In genomic region chr12:89592459-89592858, GRCm38 (mm10) we compare ENCODE assay signal across 28 mouse cellular contexts.
"Had no signal": no experiment of that assay in that cellular context is flagged by ENCODE, and none has a peak within 500 bp of the region (broad histone marks: within the 10 kb centered on the region; RNA-seq: fewer than 3 reads in every experiment).

No protein-coding gene starts in this region.

- H3K27me3 ChIP-seq: heart, embryonic 13.5 days; heart, embryonic 15.5 days; hindbrain, embryonic 12.5 days; hindbrain, embryonic 13.5 days; hindbrain, embryonic 15.5 days; intestine, embryonic 15.5 days; kidney, embryonic 15.5 days had no signal

- H3K36me3 ChIP-seq: heart, embryonic 13.5 days; heart, embryonic 15.5 days; hindbrain, embryonic 10.5 days; hindbrain, embryonic 12.5 days; hindbrain, embryonic 13.5 days; hindbrain, embryonic 15.5 days; intestine, embryonic 15.5 days; kidney, embryonic 15.5 days had no signal

- H3K4me3 ChIP-seq: heart, embryonic 13.5 days; heart, embryonic 15.5 days; hindbrain, embryonic 10.5 days; hindbrain, embryonic 12.5 days; hindbrain, embryonic 13.5 days; hindbrain, embryonic 15.5 days; intestine, embryonic 15.5 days; kidney, embryonic 15.5 days; layer of hippocampus, adult 2 months; left cerebral cortex, adult 2 months had no signal

- H3K4me1 ChIP-seq: heart, embryonic 13.5 days; heart, embryonic 15.5 days; hindbrain, embryonic 10.5 days; hindbrain, embryonic 12.5 days; hindbrain, embryonic 13.5 days; hindbrain, embryonic 15.5 days; intestine, embryonic 15.5 days; kidney, embryonic 15.5 days had no signal

- DNase-seq: heart, postnatal 10 days; heart, postnatal 14 days; heart, postnatal 36 days; heart, postnatal 4 days; kidney, adult 11 months; kidney, adult 18-20 months; kidney, adult 2 months; kidney, adult 9 months; kidney, postnatal 10 days; kidney, postnatal 14 days; kidney, postnatal 25 days; kidney, postnatal 36 days; kidney, postnatal 4 days; layer of hippocampus, adult 9-11 months; layer of hippocampus, postnatal 36 days had no signal

- H3K27ac ChIP-seq: heart, embryonic 13.5 days; heart, embryonic 15.5 days; hindbrain, embryonic 10.5 days; hindbrain, embryonic 12.5 days; hindbrain, embryonic 13.5 days; hindbrain, embryonic 14.5 days; hindbrain, embryonic 15.5 days; hindbrain, postnatal 0 days; intestine, embryonic 15.5 days; kidney, embryonic 15.5 days; kidney, postnatal 0 days; layer of hippocampus, adult 2 months; left cerebral cortex, adult 2 months had no signal

- H3K9ac ChIP-seq: heart, embryonic 13.5 days; heart, embryonic 15.5 days; hindbrain, embryonic 12.5 days; hindbrain, embryonic 13.5 days; hindbrain, embryonic 14.5 days; hindbrain, embryonic 15.5 days; intestine, embryonic 15.5 days; kidney, embryonic 15.5 days had no signal
